Mouse (Mus musculus): Measurements from ENCODE around the gene Cdh24. TPM values are rescaled to one million over a fixed set of nuclear protein-coding genes. Genes with fewer than 3 reads are reported as not detected.

The Cdh24 gene
- total RNA-seq, 2 experiments from 2014 or later, result 0.53 to 0.55 TPM

DNA sequence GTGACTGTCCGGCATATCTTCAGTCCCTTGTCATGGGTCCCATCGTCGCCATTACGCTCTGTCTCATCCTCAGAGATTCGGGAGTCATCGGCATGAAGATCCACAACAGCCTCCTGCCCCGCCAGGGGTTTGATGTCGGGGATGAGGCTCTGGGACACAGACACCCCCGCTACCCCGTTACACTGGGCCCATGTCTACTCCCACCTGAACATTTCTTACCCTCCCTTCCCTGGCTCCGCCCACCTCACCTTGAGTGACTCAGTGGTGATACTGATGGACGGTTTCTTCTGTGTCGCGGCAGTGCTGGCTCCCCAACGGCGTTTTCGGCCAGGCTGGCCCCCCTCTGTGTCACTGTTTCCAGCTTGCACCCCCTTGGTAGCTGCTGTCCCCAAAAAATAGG is 5.3 kb upstream of the Cdh24 start:
- DNase-seq, result no peak
- intact Hi-C loops (cut with DNase I; ENCODE audit: low total_unique reads), result no loop called here

GRCm38 (mm10) chr14:54644294-54644693 is 3.1 kb upstream of the Cdh24 start:
- DNase-seq, result no peak
- intact Hi-C loops (cut with DNase I; ENCODE audit: low total_unique reads), result loop anchor here (5.0 kb wide), 1 partner anchor 77 kb away; no protein-coding TSS in a partner anchor

DNA sequence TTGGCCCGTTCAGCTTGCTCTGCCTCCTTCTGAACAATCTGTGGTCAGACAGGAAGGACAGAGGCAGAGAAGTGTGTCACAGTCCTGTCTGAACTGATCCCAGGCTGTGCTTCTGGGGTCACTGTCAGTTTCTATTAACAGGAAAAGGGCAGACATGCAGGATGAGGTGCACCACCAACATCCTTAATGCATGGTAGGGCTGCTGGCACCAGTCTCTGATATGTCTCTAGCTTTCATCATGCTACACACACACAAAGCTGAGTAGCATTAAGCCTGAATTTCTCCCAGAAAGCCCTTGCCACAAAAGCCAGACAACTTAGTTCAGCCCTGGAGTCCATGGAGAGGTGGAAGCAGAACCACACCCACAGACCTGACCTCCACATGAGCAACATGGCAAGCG is 1.8 kb upstream of the Cdh24 start:
- intact Hi-C loops (cut with DNase I; ENCODE audit: low total_unique reads), result loop anchor here (5.0 kb wide), 1 partner anchor 76 kb away; no protein-coding TSS in a partner anchor

GRCm38 (mm10) chr14:54642224-54642944 is 1.2 kb upstream of the Cdh24 start:
- intact Hi-C loops (cut with DNase I; ENCODE audit: low total_unique reads), result loop anchor here (5.0 kb wide), 1 partner anchor 75 kb away; no protein-coding TSS in a partner anchor
- no peak for DNase-seq

More for the DNA sequence above, 1.8 kb upstream of the Cdh24 start:
- no peak for DNase-seq

- DNase-seq, result no peak
- intact Hi-C loops (cut with DNase I; ENCODE audit: low total_unique reads), result loop anchor here (5.0 kb wide), 1 partner anchor 74 kb away; no protein-coding TSS in a partner anchor
Observed at GRCm38 (mm10) chr14:54640946-54641304, 239 bp downstream of the Cdh24 start, which contains the start of gene Gm17606. Gene Gm17606, plus strand, starts transcription at chr14:54640952.

DNA sequence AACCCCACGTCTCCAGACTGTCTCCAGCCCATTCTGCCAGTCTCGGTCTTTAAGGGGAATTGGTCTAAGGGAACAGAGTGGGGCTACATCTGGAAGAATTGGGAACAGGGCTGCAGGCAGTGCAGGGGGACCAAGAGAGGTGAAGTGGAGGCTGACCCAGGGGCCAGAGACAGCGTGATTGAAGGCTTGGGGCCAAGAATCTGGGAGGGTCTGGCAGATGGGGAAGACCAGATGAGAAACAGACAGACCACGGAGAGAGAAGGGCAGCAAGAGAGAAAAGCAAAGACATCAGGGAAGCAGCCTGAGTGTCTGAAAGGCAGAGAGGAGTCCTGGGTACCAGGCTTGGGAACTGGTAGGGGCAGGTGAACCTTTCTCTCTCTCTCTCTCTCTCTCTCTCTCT is 1.0 kb downstream of the Cdh24 start:
- intact Hi-C loops (cut with DNase I; ENCODE audit: low total_unique reads), result loop anchor here (5.0 kb wide), 1 partner anchor 73 kb away; no protein-coding TSS in a partner anchor
- no peak for DNase-seq

- intact Hi-C loops (cut with DNase I; ENCODE audit: low total_unique reads), result loop anchor here (5.0 kb wide), 1 partner anchor 56 kb away; no protein-coding TSS in a partner anchor
- DNase-seq, result no peak
Observed at GRCm38 (mm10) chr14:54638210-54638609, 3.0 kb downstream of the Cdh24 start.

GRCm38 (mm10) chr14:54636954-54637353 is 4.2 kb downstream of the Cdh24 start:
- intact Hi-C loops (cut with DNase I; ENCODE audit: low total_unique reads), result loop anchor here (5.0 kb wide), 1 partner anchor 55 kb away; no protein-coding TSS in a partner anchor
- DNase-seq, result peak; percentile 39

DNA sequence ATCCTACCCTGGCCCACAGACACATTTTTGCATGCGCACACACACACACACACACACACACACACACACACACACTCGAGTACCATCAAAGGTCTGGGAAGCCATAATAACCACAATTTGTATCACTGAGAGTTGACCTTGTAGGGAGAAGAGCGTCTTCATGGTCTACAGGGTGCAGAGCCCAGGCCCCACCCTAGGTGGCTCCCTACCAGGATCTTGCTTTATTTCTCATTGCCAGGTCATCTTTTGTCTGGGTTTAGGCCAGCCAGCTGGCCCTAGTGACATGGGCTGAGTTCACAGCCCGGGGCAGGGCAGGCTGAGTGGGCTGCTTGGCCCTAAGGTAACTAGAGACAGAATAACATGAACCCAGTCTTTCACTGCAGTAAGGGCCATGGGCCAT is 7.0 kb downstream of the Cdh24 start:
- intact Hi-C loops (cut with DNase I; ENCODE audit: low total_unique reads), result no loop called here
- DNase-seq, result no peak

- intact Hi-C loops (cut with DNase I; ENCODE audit: low total_unique reads), result no loop called here
Observed at GRCm38 (mm10) chr14:54632252-54632651, 8.9 kb downstream of the Cdh24 start.

GRCm38 (mm10) chr14:54631240-54631599 is 9.9 kb downstream of the Cdh24 start:
- intact Hi-C loops (cut with DNase I; ENCODE audit: low total_unique reads), result no loop called here
- DNase-seq, result no peak

More at GRCm38 (mm10) chr14:54632252-54632651, 8.9 kb downstream of the Cdh24 start:
- DNase-seq, result no peak

- DNase-seq, result no peak
- intact Hi-C loops (cut with DNase I; ENCODE audit: low total_unique reads), result no loop called here
Observed at GRCm38 (mm10) chr14:54630583-54631239, 10.5 kb downstream of the Cdh24 start.

GRCm38 (mm10) chr14:54629797-54630196 is 11.4 kb downstream of the Cdh24 start:
- DNase-seq, result no peak
- intact Hi-C loops (cut with DNase I; ENCODE audit: low total_unique reads), result no loop called here

GRCm38 (mm10) chr14:54628103-54628502 is 13.1 kb downstream of the Cdh24 start:
- intact Hi-C loops (cut with DNase I; ENCODE audit: low total_unique reads), result no loop called here
- no peak for DNase-seq

DNA sequence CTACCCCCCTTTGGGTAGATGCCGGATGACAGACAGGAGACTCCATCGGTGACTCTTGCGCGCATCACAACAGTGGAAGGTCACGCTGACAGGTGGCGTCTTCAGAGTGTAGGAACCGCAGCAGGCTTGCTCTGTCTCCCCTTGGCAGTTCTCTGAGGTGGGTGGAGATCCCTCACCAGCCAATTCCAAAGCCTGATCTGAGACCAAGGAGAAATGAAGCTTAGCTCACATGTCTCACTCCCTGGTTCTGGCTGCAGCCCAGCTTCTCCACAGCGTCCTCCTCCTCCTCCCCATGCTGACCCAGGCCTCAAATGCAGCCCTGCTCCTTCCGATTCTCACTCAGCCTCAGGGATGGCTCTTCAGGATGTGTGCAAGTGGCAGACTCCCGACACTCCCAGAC is 16.2 kb downstream of the Cdh24 start:
- intact Hi-C loops (cut with DNase I; ENCODE audit: low total_unique reads), result no loop called here
- DNase-seq, result no peak

DNA sequence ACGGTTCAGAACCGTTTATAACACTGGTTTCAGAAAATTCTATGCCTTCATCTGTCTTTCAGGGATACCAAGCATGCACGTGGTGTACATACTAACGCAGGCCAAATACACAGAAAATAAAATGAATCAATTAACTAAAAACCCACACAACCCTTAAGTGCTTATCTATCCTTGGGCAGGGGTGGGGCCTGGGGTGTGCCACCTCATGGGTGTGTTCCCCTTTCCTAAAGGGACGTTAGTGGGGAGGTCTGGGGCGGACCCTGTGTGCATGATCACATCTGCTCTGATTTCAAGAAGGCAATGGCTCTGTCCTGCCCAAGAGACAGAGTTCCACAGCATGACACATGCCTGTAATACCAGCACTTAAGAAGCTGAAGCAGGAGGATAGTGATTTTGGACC is 17.8 kb downstream of the Cdh24 start:
- DNase-seq, result no peak
- intact Hi-C loops (cut with DNase I; ENCODE audit: low total_unique reads), result no loop called here

DNA sequence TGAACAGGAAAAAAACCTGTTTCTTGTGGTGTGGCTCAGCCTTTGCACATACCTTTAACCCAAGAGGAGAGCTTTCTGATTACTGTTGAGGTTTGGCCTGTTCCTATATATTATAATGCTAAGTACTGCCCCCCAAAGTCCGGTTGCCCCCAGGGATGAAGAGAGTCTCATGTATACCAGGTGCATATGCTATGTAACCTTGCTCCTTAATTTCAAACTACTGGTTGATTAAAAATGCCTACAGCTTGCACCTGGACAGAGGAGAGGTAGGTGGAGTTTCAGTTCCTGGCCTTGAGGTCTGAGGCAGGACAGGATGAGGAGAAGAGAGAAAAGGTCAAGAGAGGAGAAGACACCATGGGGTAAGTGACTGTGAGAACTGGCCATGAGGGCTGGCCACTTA is 20.0 kb downstream of the Cdh24 start, which contains the start of gene Psmb11:
Psmb11 (plus strand) TSS at position 301 of the 400 bp plus-strand sequence.
- DNase-seq, result no peak
- intact Hi-C loops (cut with DNase I; ENCODE audit: low total_unique reads), result no loop called here

- intact Hi-C loops (cut with DNase I; ENCODE audit: low total_unique reads), result no loop called here
- DNase-seq, result peak; percentile 87
Observed at GRCm38 (mm10) chr14:54617897-54618365, 23.2 kb downstream of the Cdh24 start, which contains the start of gene Psmb5. Gene Psmb5, minus strand, starts transcription at chr14:54618022.

- intact Hi-C loops (cut with DNase I; ENCODE audit: low total_unique reads), result no loop called here
- DNase-seq, result no peak
Observed at GRCm38 (mm10) chr14:54617152-54617896, 23.8 kb downstream of the Cdh24 start.
